Mouse (Mus musculus): ENCODE data around the gene Sgip1.

Sgip1 gene

GRCm38 (mm10) chr4:102976290-102977275 lies 235.5 kb downstream of the Sgip1 start:
- DNase-seq (ENCODE audit: low read depth, low spot score), result no peak

GRCm38 (mm10) chr4:102977778-102978321 lies 236.8 kb downstream of the Sgip1 start:
- DNase-seq (ENCODE audit: low read depth, low spot score), result no peak

GRCm38 (mm10) chr4:102978440-102978839 lies 237.3 kb downstream of the Sgip1 start, which contains the start of gene Tctex1d1:
Gene Tctex1d1 (plus strand): TSS chr4:102978606.
- DNase-seq (ENCODE audit: low read depth, low spot score), result no peak

- DNase-seq (ENCODE audit: low read depth, low spot score), result no peak
These were observed 238.3 kb downstream of the Sgip1 start for GRCm38 (mm10) chr4:102979385-102979784.

- DNase-seq (ENCODE audit: low read depth, low spot score), result no peak
These were observed 240.6 kb downstream of the Sgip1 start for GRCm38 (mm10) chr4:102981709-102982108.

- no peak for DNase-seq (ENCODE audit: low read depth, low spot score)
These were observed 245.1 kb downstream of the Sgip1 start for GRCm38 (mm10) chr4:102986173-102986572.

DNA sequence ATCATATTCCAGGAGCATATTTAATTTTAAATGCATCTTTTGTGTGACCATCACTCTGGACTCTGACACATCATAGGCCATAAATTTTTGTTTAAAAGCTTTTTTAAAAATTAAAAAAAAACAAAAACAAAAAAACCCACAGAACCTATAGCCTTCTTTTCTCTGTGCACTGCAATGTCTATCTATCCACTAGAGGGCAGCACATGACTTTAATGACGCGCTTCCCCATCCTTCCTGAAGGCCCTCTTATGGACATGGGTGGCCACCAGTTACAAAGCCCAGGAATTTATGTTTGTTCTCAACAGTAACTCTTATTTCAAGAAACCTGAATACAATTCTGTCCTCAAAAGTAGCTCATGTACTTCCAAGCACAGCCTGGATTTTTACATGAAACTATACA lies 245.8 kb downstream of the Sgip1 start:
- peak; percentile 29 for DNase-seq (ENCODE audit: low read depth, low spot score)

- no peak for DNase-seq (ENCODE audit: low read depth, low spot score)
These were observed 246.2 kb downstream of the Sgip1 start for GRCm38 (mm10) chr4:102987325-102987724.

- no peak for DNase-seq (ENCODE audit: low read depth, low spot score)
These were observed 246.7 kb downstream of the Sgip1 start for GRCm38 (mm10) chr4:102987756-102988155.

DNA sequence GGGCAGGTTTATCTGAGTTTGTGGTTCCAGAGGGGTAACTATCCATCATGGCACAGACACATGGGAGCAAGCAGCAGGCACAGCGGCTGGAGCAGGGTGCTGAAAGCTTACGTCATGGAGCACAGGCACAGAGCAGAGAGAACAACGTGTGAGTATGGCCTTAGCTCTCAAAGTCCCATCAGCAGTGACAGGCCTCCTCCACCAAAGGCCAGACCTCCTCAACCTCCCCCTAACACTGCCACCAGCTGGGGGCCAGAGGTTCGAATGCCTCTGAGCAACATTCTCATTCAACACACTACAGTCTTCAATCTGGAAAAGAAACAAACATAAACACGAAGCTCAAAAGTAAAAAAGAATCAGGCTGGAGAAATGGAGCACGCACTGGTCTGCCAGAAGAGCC lies 247.4 kb downstream of the Sgip1 start:
- no peak for DNase-seq (ENCODE audit: low read depth, low spot score)

DNA sequence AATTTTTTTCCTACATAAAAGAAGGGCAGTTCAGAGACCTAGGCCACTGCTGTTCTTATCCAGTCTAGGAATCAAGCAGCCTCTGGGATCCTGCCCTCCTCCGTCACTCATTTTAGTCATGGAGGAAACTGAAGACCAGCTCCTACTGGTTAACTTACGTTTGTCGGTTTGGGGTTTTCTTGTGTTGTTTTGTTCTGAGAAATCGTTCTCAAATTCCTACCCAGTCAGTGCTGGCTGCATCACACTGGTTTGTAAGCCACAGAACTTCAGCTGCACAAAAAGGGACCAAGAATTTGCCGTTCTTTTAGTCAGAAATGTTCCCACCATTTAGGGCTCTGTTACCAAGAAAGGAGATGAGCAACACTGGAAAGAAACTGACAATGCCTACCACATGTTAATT lies 248.3 kb downstream of the Sgip1 start:
- DNase-seq (ENCODE audit: low read depth, low spot score), result no peak

DNA sequence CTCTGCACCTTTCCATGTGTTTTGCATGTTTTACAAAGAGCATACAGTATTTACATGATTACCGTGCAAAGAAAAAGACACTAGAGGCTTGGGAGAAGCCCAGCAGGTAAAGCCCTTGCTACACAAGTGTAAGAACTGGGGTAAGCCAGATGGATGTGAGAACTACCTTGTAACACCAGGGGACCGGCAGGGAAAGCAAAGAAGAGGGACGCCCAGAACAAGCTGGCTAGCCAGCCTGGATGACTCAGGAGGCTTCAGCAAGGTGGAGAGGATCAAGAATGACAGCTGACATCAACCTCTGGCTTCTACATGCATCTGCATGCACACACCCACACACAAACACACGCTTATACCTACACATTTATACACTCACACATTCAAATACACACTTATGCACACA lies 248.9 kb downstream of the Sgip1 start:
- no peak for DNase-seq (ENCODE audit: low read depth, low spot score)

DNA sequence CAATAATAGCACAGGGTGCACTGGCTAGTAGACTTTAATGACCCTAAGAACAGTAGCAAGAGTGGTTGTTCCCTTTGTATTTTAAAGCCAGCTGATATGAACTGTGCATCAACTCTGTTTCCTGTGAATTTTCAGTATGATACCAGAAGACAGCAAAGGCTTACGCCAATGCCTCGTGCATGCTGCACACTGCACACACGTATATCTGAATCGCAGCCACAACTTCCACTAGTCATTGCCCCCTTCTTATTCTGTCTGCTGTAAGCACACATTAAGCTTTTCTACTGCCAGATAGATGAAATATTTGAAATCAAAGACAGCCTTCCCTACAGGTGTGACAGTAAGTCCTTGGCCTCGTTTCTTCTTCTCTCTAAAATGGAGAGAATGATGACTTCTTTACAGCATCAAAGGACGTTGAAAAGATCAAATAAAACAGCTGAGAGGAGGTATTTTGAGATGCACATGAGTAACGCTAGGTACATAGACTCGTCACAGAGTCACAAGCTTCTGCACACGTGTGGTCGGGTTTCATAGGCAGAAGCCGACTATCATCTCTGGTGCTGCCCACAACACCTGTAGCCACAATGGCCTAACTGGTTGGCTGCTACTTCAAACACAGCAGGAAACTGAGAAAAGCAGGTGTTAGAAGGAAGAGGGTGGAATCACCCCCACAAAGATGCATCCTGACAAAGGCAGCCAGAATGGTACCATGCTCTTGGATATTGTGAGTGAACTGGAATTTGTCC lies 249.7 kb downstream of the Sgip1 start:
- no peak for DNase-seq (ENCODE audit: low read depth, low spot score)

- no peak for DNase-seq (ENCODE audit: low read depth, low spot score)
These were observed 250.6 kb downstream of the Sgip1 start for GRCm38 (mm10) chr4:102991685-102992084.

DNA sequence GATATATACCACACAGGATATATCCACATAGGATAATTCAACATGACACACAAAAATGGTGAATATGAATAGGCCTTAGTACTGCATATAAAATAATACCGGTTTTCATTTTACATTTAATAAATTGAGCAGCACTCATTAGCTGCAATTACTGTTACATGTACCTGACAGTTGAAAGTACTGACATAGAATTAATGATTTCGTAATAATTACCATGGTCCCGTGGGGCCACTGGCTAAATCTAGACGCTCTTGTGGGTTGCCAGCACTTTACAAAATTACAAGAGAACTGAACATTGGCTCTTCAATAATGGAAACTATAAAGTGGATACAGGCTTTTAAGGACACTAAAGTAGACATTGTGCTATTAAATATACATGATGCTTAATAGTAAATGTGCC lies 263.6 kb downstream of the Sgip1 start:
- DNase-seq (ENCODE audit: low read depth, low spot score), result no peak

GRCm38 (mm10) chr4:103005190-103005945 lies 264.3 kb downstream of the Sgip1 start:
- DNase-seq (ENCODE audit: low read depth, low spot score), result no peak

DNA sequence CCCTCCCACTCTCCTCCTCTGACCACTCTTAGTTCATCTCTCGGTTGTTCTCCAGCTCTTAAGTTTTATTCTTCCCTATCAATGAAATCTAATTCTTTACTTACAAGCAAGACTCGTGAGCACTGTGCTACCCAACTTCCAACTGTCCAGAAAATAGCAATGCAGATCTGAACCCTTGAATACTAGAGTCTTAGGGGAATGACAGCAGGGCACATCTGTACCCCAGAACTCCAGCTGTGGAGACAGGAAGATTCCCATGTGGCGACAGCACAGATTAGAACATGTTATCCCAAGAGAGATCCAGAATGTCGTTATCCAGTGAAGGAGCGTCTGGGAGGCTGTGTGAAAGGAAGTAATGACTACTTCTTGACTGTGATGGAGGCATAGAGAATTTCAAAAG lies 265.2 kb downstream of the Sgip1 start:
- DNase-seq (ENCODE audit: low read depth, low spot score), result no peak

GRCm38 (mm10) chr4:103006943-103007418 lies 265.9 kb downstream of the Sgip1 start:
- no peak for DNase-seq (ENCODE audit: low read depth, low spot score)

- no peak for DNase-seq (ENCODE audit: low read depth, low spot score)
These were observed 269.6 kb downstream of the Sgip1 start for GRCm38 (mm10) chr4:103010734-103011133.

GRCm38 (mm10) chr4:103011823-103012222 lies 270.7 kb downstream of the Sgip1 start:
- DNase-seq (ENCODE audit: low read depth, low spot score), result peak; percentile 21

DNA sequence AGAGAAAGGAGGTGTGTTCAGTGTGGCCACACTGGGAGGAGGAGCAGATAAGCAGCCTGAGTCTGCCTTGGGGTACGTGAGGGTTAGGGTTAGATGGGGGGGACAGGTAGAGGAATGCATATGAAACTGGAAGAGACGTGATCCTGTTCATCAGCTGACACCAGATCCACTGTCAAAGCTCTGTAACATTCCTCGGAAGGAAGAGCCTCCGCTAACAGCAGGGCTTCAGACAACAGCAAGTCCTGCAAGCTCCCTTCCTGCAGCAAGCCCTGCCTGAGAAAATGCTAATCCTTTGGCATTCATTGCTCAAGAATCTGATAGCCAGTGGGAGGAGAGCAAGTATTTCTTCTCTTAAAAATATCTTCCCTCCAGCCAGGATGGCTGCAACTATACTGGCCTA lies 272.4 kb downstream of the Sgip1 start:
- peak; percentile 23 for DNase-seq (ENCODE audit: low read depth, low spot score)
